Mouse (Mus musculus) gastrocnemius, postnatal 4 days (tissue): ENCODE results near the gene Olfr27. TPM values are rescaled to one million over a fixed set of nuclear protein-coding genes. Genes with fewer than 3 reads are reported as not detected.

Experiments used
- DNase-seq, 2 experiments: peaks; one replicate each; pipeline ENCODE4 v3.0.0; 2021 to 2022; ENCODE audit warnings: low spot score in 2 of 2, mixed read lengths in 2 of 2
- long read RNA-seq, 2 experiments: library from polyadenylated mRNA; stranded (forward); transcript quantifications; one replicate each; pipeline ENCODE4 v2.0.0; 2021
- total RNA-seq, 2 experiments: library from RNA; stranded (reverse); gene quantifications; 2 replicates each; pipeline ENCODE4 v1.2.3; 2021

Gene Olfr27
- not detected for total RNA-seq
- long read RNA-seq, experiment 1, result 0 reads
- long read RNA-seq, experiment 2, result 0 reads

GRCm38 (mm10) chr9:39127831-39128230, at the start of gene Olfr27:
Gene Olfr27, plus strand, starts transcription at chr9:39128131.
- DNase-seq, result no peak

DNA sequence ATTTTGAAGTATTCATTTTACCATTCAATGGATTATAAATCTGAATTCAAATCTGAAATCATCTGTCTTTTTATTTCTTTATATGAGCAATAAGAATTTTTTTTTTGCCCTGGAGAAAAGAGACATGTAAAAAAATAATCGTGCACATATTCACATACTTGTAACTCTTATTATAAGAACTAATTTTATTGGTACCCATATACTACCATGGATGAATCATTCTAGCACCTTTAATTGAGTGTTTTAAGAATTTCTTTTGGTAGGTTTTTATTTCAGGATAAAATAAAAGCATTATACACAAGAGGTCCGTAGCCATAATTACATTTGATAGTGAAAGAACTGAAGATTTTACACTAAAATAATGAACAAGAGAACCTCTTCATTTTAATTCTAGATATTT, 49.1 kb upstream of the Olfr27 start, which contains the start of gene Olfr938:
Gene Olfr938, minus strand, starts transcription at position 101 of the 400 bp plus-strand sequence.
- DNase-seq, result no peak

- no peak for DNase-seq
Observed at GRCm38 (mm10) chr9:39127326-39127725, 605 bp upstream of the Olfr27 start.

DNA sequence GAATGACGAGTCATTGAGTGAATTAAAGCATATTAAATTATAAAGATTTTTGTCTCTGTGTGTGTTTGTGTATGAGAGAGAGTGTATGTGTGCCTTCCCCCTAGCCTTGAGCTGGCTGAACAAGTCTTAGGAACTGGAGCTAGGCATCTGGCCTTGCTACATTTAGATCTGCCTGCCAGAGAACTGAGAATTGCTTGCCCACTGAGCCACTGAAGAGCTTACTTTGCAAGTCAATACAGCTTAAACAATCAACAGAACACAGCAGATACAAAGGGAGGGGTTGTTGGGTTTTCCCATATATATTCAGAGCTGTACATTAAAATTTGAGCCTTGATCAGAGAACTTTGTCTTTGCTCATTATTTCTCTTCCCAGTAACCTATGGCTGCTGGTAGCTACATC, 24.5 kb downstream of the Olfr27 start:
- DNase-seq, result no peak

GRCm38 (mm10) chr9:39166004-39166403, 38.1 kb downstream of the Olfr27 start, which contains the start of gene Olfr943:
Gene Olfr943, plus strand, starts transcription at chr9:39166304.
- no peak for DNase-seq

Other genes starting within 250 kb of the Olfr27 start
- gene Olfr930, start 198.3 kb upstream of the Olfr27 start, total RNA-seq, result not detected
- not detected for gene Olfr933, start 155.8 kb upstream of the Olfr27 start, total RNA-seq
- not detected for gene Olfr934, start 139.8 kb upstream of the Olfr27 start, total RNA-seq
- gene Olfr935, start 128.4 kb upstream of the Olfr27 start, total RNA-seq, result not detected
- gene Olfr146, start 104.8 kb upstream of the Olfr27 start, total RNA-seq, result not detected
- gene Olfr937, start 63.2 kb upstream of the Olfr27 start, total RNA-seq, result not detected
- not detected for gene Olfr938, start 49.2 kb upstream of the Olfr27 start, total RNA-seq
- gene Olfr943, start 38.2 kb downstream of the Olfr27 start, total RNA-seq, result not detected
- not detected for gene Olfr944, start 73.8 kb downstream of the Olfr27 start, total RNA-seq
- not detected for gene Olfr1537, start 121.9 kb downstream of the Olfr27 start, total RNA-seq
- gene Olfr945, start 148.7 kb downstream of the Olfr27 start, total RNA-seq, result not detected
- gene Olfr948, start 197.9 kb downstream of the Olfr27 start, total RNA-seq, result not detected